Mouse (Mus musculus) c-Kit-negative CD71-positive TER-119-positive erythroid progenitor cells, embryonic 14.5 days (primary cell): ENCODE data around the gene Rsph3a.
"Not testable (repeated sequence)": the region's sequence is repeated elsewhere in the genome, so short reads cannot be mapped to it uniquely, and the experiment has no call there.

Experiments
- DNase-seq: peaks from one replicate; pipeline ENCODE4 v3.0.0-alpha.2; 2013; ENCODE audit warnings: low read depth, low spot score

Gene Rsph3a

GRCm38 (mm10) chr17:7928662-7929061 is 16.8 kb upstream of the Rsph3a start:
- DNase-seq = no peak

GRCm38 (mm10) chr17:7929279-7929678 is 16.1 kb upstream of the Rsph3a start:
- no peak for DNase-seq

DNA sequence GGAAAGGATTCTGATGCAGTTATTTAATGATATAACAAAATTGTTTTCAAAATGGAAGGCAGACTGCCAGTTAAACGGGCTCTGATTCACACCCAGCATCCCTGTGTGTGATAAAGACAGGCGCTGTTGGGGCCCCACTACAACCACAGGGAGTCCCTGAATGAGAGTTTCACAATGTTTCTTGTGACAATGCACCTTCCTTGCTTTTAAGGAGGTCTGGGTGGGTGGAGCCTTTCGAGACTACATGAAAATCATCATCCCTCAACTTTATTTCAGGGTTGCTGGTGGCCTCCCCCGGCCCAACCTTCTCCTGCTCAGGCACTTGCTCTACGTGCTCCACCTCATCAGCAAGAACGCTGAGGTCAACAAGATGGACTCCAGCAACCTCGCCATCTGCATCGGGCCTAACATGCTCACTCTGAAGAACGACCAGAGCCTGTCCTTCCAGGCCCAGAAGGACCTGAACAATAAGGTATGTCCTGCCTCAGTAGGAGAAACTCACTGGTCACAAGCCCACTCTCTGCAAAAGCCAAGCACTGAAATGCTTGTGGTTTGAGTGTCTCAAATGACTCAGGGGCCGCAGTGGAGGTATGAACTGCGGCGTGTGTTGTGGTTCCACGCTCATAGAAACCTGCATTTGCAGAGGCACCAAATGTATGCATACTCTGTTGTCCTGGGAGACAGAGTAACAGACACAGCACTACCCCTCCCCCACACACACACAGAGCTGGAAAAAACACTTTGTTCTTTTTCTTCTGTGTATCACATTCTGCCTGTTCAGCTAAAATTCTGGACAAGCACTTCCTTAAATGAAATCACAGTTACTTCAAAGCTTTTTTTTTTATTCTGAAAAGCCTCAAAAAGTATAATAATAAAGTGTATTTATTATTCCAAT is 14.1 kb upstream of the Rsph3a start:
- no peak for DNase-seq

GRCm38 (mm10) chr17:7932121-7932520 is 13.3 kb upstream of the Rsph3a start:
- not testable (repeated sequence) for DNase-seq

DNA sequence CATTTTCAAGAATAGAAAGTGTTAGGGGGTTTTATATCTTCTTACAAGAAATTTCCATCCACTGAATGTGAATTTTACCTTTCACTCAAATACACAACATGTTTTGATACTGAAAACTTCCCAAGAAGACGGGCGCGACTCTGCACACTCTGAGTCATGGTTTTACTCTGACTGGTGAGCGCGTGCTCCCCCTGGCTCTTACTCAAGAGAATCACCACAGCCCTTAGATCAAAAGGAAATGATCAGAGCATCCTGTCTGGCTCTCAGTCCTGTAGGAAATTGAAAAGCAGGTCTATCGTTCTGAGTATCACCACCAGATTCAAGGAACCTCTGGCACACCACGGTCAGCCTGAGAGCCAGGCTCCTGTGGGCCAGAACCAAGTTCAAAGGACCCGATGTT is 5.8 kb upstream of the Rsph3a start:
- no peak for DNase-seq

- not testable (repeated sequence) for DNase-seq
Observed at GRCm38 (mm10) chr17:7946053-7946627, 726 bp downstream of the Rsph3a start.

GRCm38 (mm10) chr17:7951333-7951732 is 5.9 kb downstream of the Rsph3a start:
- DNase-seq = not testable (repeated sequence)

GRCm38 (mm10) chr17:7957242-7957641 is 11.8 kb downstream of the Rsph3a start:
- DNase-seq = not testable (repeated sequence)

- DNase-seq = not testable (repeated sequence)
Observed at GRCm38 (mm10) chr17:7963333-7963732, 17.9 kb downstream of the Rsph3a start.

DNA sequence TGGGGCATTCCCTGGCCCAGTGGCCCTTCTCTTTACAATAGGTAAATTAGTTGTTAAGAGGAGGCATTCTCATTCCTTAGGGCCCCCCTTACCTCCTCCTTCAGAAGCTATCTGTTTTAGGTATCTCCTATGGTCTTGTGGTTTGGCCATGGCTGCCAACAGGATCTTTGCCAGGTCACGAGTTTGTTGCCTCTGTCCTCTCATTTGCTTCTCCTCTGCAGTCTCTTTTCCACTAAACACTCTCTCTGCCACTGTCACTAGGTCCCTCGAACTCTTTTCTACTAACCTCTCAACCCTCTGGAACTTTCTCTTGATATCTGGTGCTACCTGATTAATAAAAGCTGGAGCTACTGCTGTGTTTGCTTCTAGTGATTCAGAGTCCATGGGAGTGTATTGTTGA is 19.0 kb downstream of the Rsph3a start:
- not testable (repeated sequence) for DNase-seq

- not testable (repeated sequence) for DNase-seq
Observed at GRCm38 (mm10) chr17:7968490-7968889, 23.1 kb downstream of the Rsph3a start.

GRCm38 (mm10) chr17:7969782-7970181 is 24.4 kb downstream of the Rsph3a start:
- not testable (repeated sequence) for DNase-seq

DNA sequence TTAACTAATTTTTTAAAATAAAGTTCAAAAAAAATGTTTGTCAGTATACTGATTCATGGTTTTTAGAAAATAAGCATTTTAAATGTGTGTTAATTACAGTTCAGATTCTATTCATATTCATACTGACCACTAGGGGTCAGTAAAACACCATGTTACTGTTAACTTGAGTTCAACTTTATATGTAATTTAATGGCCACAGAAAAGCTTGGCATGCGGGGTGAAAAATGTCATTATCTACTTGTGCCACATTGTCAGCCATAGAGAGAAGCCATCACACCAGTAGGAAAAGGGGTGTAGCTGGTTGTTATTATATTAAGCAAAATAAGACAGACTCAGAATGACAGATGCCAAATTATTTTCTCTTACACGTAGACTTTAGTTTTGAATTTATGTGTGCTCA is 38.1 kb downstream of the Rsph3a start:
- not testable (repeated sequence) for DNase-seq

GRCm38 (mm10) chr17:7985597-7985996 is 40.2 kb downstream of the Rsph3a start:
- not testable (repeated sequence) for DNase-seq

- DNase-seq = not testable (repeated sequence)
Observed at GRCm38 (mm10) chr17:7987038-7987437, 41.6 kb downstream of the Rsph3a start.

DNA sequence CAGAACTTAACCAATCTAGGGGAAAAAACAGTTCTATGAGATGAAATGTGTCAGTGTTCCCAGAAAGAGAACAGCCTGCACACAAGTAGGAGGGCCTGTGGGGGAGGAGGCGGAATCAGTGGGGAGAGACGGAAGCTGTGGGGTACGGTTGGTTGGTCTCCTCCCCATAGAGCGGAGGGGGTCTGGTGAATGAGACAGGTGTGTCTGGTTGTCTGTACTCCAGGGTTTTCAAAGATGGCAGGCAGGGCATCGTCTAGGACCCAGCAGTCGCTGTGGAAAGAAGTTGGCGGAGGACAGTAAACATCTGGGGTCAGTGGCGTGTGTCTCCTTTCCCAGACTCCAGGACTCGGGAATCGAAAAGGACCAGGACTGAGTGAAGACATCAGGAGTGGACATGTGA is 57.8 kb downstream of the Rsph3a start:
- not testable (repeated sequence) for DNase-seq

GRCm38 (mm10) chr17:8006771-8007170 is 61.4 kb downstream of the Rsph3a start:
- DNase-seq = not testable (repeated sequence)

- DNase-seq = not testable (repeated sequence)
Observed at GRCm38 (mm10) chr17:8009565-8009964, 64.2 kb downstream of the Rsph3a start.

DNA sequence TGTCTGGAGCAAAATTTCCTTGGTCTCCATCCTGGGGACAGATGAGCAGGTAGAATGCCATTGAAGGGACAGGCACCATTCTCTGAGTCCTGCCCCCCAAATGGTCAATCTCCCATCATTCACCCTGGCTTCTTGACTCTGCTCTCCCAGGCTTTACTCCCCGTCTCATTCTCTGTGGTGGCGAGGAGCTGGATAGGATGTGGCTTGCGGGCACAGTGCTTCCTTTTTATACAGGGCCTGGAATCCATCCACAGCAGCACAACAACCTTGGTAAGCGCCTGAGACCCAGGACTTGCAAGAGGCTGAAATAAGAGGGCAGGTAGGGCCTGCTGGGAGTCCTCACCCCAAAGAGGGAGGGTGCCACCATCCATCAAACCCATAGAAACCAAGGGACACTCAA is 68.6 kb downstream of the Rsph3a start:
- DNase-seq = not testable (repeated sequence)

GRCm38 (mm10) chr17:8022675-8023074 is 77.3 kb downstream of the Rsph3a start:
- DNase-seq = not testable (repeated sequence)

- DNase-seq = not testable (repeated sequence)
Observed at GRCm38 (mm10) chr17:8027475-8028168, 82.2 kb downstream of the Rsph3a start.
